Mouse (Mus musculus): ENCODE measurements at regions not wholly inside any gene's neighbourhood (a gene's known extent, or its start where the extent isn't known, plus 50 kb on each side); places are given as distances from the start of the nearest gene placed in this dataset.

DNA sequence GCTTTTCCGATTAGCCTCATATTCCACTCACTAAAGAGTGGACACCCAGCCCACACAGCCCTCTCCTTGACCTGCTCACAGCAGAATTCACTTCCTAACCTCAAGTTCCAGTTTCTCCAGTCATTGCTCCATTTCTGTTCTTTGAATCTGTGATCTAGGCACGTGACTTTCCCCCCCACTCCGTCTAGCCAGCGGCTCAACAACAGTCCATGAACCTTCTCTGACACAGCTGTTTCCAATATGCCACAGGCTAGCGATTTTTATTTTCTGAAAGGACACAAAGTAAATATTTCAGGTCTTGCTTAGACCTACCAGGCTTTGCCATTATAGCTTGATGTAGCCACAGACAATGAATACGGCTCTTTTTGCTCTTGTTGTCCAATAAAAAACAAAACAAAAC is 66.8 kb upstream of the Synm start:
- Histone ChIP-seq H3K4me2 (ENCODE audit: low read depth, severe bottlenecking) (no peak overlapping the region), H3K36me3 (ENCODE audit: control insufficient read depth, insufficient read depth, low read length) (no peaks in the 10 kb centered on the region), H3K4me1 (ENCODE audit: control insufficient read depth, insufficient read depth, low read length) (peaks cover 37% of the 10 kb centered on the region), H3K9me3 (ENCODE audit: control insufficient read depth, low read length) (no peaks in the 10 kb centered on the region), H3K27ac (replicated peaks; ENCODE audit: low read depth, low read length) (peak overlapping the region; percentile 86), H3K4me3 (ENCODE audit: low read depth, low read length) (no peak overlapping the region), H3K27me3 (ENCODE audit: control insufficient read depth, insufficient read depth, low read length) (no peaks in the 10 kb centered on the region), H3K9ac (ENCODE audit: low read length) (no peak overlapping the region)
- DNase-seq (ENCODE audit: low spot score): peak; percentile 81
- ATAC-seq (ENCODE audit: insufficient number of reproducible peaks, low FRiP score, low TSS enrichment, low read depth): peak; percentile 73
- WGBS: 34% methylated on average over 6 of the region's 6 CpGs

DNA sequence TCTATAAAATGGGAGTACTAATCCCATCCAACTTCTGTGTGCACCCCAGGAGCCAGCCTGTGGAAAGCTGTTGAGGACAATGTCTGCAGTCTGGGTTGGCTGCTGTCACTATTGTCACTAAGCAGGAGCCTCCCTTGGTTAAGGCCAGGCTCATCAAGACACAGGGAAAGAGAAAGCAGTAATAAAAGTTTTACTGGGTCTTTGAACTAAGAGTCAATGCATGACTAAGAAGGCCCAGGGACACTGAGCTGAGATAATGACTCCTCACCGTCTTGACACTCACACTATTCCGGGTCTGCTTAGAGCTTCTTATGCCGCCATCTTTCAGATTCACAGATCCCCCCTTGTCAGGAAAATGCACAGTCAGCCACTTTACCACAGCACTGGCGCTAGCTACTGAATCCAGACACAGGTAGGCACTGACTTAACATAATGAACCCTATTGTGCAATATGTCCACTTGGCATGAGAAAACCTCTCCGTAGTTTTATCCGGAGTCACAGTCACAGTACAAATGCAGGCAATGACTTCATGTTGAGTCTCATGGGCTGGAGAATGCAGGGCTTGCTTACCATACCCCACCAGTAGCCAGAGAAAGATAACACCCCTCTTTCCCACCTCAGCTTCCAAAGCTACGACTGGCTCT is 66.2 kb upstream of the Synm start:
- DNase-seq (ENCODE audit: low spot score) (no peak), ATAC-seq (ENCODE audit: insufficient number of reproducible peaks, low FRiP score, low TSS enrichment, low read depth) (no peak)
- Histone ChIP-seq H3K27ac (replicated peaks; ENCODE audit: low read depth, low read length) (peak overlapping the region; percentile 86), H3K36me3 (ENCODE audit: control insufficient read depth, insufficient read depth, low read length) (no peaks in the 10 kb centered on the region), H3K9ac (ENCODE audit: low read length) (no peak overlapping the region), H3K9me3 (ENCODE audit: control insufficient read depth, low read length) (no peaks in the 10 kb centered on the region), H3K27me3 (ENCODE audit: control insufficient read depth, insufficient read depth, low read length) (no peaks in the 10 kb centered on the region), H3K4me1 (ENCODE audit: control insufficient read depth, insufficient read depth, low read length) (peaks cover 37% of the 10 kb centered on the region), H3K4me3 (ENCODE audit: low read depth, low read length) (no peak overlapping the region), H3K4me2 (ENCODE audit: low read depth, severe bottlenecking) (no peak overlapping the region)
- 62% methylated on average over 7 of the region's 7 CpGs for WGBS

DNA sequence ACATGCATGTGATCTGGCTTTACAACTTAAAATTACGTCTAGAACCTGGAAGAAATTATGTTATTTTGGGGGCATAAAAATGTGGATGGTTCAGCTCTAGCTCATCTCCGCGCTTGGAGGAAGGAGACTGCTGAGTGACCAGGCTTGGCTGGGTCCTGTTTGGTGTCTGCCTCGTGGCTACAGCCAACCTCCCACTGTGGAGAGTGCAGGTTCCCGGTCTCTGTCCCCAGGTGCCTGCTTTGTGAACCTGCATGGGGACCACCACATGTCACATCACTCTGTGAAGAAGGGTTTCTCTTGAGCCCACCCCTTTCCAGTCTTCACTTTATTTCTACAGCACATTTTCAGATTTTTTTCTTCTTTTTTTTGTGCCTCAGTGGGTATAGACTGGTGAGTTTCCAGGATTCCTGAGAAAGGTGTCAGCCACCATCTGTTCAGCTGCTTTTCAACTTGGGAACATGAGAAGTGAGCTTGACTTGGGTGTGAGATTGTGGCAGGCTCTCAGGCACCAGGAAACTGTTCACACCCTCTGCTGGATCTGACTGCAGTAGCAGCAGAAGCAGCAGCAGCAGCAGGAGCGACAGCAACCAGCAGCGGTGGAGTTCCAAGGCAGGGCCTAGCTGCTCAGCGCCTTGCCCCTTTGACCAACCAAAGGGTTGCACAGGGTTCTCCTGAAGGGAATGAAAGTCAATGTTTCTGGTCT is 64.6 kb upstream of the Synm start:
- H3K4me1 ChIP-seq (ENCODE audit: control insufficient read depth, insufficient read depth, low read length): peaks cover 37% of the 10 kb centered on the region
- H3K27ac ChIP-seq (replicated peaks; ENCODE audit: low read depth, low read length): no peak overlapping the region
- 42% methylated on average over 8 of the region's 8 CpGs for WGBS
- DNase-seq (ENCODE audit: low spot score): peak; percentile 43
- H3K9ac ChIP-seq (ENCODE audit: low read length): no peak overlapping the region
- ATAC-seq (ENCODE audit: insufficient number of reproducible peaks, low FRiP score, low TSS enrichment, low read depth): no peak
- no peaks in the 10 kb centered on the region for H3K27me3 ChIP-seq (ENCODE audit: control insufficient read depth, insufficient read depth, low read length)
- H3K36me3 ChIP-seq (ENCODE audit: control insufficient read depth, insufficient read depth, low read length): no peaks in the 10 kb centered on the region
- H3K4me3 ChIP-seq (ENCODE audit: low read depth, low read length): no peak overlapping the region
- no peak overlapping the region for H3K4me2 ChIP-seq (ENCODE audit: low read depth, severe bottlenecking)
- H3K9me3 ChIP-seq (ENCODE audit: control insufficient read depth, low read length): no peaks in the 10 kb centered on the region

DNA sequence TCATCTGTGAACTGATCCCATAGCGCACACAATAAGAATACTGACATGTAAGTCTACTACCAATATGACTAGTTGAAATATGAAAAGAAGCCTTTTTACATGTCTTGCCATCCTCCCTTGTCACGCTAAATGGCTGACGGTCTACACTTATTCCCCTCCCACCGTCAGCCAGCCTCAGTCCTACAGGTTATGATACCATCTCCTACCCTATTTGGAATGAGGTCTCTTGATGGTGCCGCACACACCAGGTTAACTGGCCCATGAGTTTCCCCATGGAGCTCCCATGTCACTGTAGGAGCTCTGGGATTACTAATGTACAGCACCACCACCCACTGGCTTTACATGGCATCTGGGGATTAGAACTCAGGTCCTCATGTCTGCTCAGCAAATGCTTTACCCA is 60.0 kb upstream of the Synm start:
- H3K4me2 ChIP-seq (ENCODE audit: low read depth, severe bottlenecking): no peak overlapping the region
- H3K27ac ChIP-seq (replicated peaks; ENCODE audit: low read depth, low read length): no peak overlapping the region
- no peak overlapping the region for H3K4me3 ChIP-seq (ENCODE audit: low read depth, low read length)
- no peak for ATAC-seq (ENCODE audit: insufficient number of reproducible peaks, low FRiP score, low TSS enrichment, low read depth)
- peaks cover 8% of the 10 kb centered on the region for H3K4me1 ChIP-seq (ENCODE audit: control insufficient read depth, insufficient read depth, low read length)
- no peaks in the 10 kb centered on the region for H3K27me3 ChIP-seq (ENCODE audit: control insufficient read depth, insufficient read depth, low read length)
- no peaks in the 10 kb centered on the region for H3K9me3 ChIP-seq (ENCODE audit: control insufficient read depth, low read length)
- no peak overlapping the region for H3K9ac ChIP-seq (ENCODE audit: low read length)
- WGBS: 91% methylated on average over 5 of the region's 5 CpGs
- no peak for DNase-seq (ENCODE audit: low spot score)
- H3K36me3 ChIP-seq (ENCODE audit: control insufficient read depth, insufficient read depth, low read length): no peaks in the 10 kb centered on the region

DNA sequence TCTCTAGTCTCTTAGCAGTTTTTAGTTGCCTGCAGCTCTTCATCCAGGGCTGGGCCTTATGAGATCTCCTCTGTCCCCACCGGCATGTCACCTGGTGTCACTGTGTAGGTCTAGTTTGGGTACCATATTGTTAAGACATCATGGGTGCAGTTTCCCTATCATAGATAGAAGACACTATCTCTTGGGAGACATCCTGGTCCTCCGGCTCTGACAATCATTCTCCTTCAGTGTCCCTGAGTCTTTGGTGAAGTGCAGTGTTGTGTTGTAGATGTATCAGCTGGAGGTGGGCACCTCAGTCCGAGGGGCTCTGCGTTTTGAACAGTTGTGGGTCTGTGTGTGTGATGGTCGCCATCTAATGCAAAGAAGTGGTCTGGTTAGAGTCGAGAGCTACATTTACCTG is 58.0 kb upstream of the Synm start:
- Histone ChIP-seq H3K9ac (ENCODE audit: low read length) (no peak overlapping the region), H3K36me3 (ENCODE audit: control insufficient read depth, insufficient read depth, low read length) (no peaks in the 10 kb centered on the region), H3K4me3 (ENCODE audit: low read depth, low read length) (no peak overlapping the region), H3K27ac (replicated peaks; ENCODE audit: low read depth, low read length) (no peak overlapping the region), H3K9me3 (ENCODE audit: control insufficient read depth, low read length) (no peaks in the 10 kb centered on the region), H3K4me1 (ENCODE audit: control insufficient read depth, insufficient read depth, low read length) (no peaks in the 10 kb centered on the region), H3K4me2 (ENCODE audit: low read depth, severe bottlenecking) (no peak overlapping the region), H3K27me3 (ENCODE audit: control insufficient read depth, insufficient read depth, low read length) (no peaks in the 10 kb centered on the region)
- 91% methylated on average over 6 of the region's 6 CpGs for WGBS
- DNase-seq (ENCODE audit: low spot score) (no peak), ATAC-seq (ENCODE audit: insufficient number of reproducible peaks, low FRiP score, low TSS enrichment, low read depth) (no peak)

DNA sequence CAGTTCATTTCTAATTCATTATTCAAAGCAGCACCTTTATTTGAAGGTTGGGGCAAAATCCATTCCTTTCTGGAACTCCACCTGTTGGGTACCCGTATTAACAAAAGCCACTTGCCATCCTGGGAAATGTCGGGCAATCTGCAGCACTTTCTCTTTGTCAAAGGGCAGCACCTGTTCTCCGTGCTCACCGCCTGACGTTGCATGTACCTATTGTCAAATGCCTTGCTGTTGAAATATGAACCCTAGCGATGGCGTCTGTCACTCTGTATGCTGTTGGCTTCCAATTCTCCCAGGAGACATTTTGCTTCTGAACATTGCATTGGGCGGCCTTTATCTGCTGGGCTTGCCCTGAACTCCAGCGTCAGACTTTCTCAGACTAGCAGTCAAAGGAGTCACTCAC is 55.3 kb upstream of the Synm start:
- no peak overlapping the region for H3K27ac ChIP-seq (replicated peaks; ENCODE audit: low read depth, low read length)
- no peaks in the 10 kb centered on the region for H3K36me3 ChIP-seq (ENCODE audit: control insufficient read depth, insufficient read depth, low read length)
- H3K4me3 ChIP-seq (ENCODE audit: low read depth, low read length): no peak overlapping the region
- WGBS: 71% methylated on average over 9 of the region's 9 CpGs
- ATAC-seq (ENCODE audit: insufficient number of reproducible peaks, low FRiP score, low TSS enrichment, low read depth): no peak
- H3K9me3 ChIP-seq (ENCODE audit: control insufficient read depth, low read length): no peaks in the 10 kb centered on the region
- H3K4me2 ChIP-seq (ENCODE audit: low read depth, severe bottlenecking): no peak overlapping the region
- no peaks in the 10 kb centered on the region for H3K27me3 ChIP-seq (ENCODE audit: control insufficient read depth, insufficient read depth, low read length)
- no peaks in the 10 kb centered on the region for H3K4me1 ChIP-seq (ENCODE audit: control insufficient read depth, insufficient read depth, low read length)
- no peak for DNase-seq (ENCODE audit: low spot score)
- no peak overlapping the region for H3K9ac ChIP-seq (ENCODE audit: low read length)
